Mouse (Mus musculus) liver, embryonic 14.5 days (tissue): ENCODE measurements at regions not wholly inside any gene's neighbourhood (a gene's known extent, or its start where the extent isn't known, plus 50 kb on each side); places are given as distances from the start of the nearest gene placed in this dataset.

Experiments used
- CTCF ChIP-seq: IDR thresholded peaks from 2 replicates; pipeline ENCODE4 v1.5.1; 2016; ENCODE audit warnings: antibody characterized with exemption, low read depth, control low read depth
- EP300 ChIP-seq: IDR thresholded peaks from 2 replicates; pipeline ENCODE4 v1.6.1; 2016; ENCODE audit warnings: antibody characterized with exemption, low read depth

DNA sequence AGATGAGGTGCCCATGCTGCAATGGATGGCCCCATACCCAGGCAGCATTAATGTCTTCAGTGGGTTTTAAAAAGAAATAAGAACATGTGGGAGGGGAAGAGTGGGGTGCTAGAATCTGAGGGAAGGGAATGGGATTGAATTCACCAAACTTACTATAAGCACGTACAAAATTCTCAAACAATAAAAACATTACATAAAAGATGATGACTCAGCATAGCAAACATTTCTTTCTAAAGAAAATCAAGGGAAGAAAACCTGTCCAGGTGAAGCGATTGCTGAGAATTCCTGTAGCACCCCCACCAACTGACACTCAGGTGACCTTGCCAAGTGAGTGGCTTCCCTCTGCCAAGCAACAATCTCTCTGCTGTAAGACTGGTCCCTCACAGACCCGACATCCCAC lies 989.2 kb downstream of the Ttll7 start:
- TF ChIP-seq CTCF (no peak), EP300 (no peak)
